Mouse (Mus musculus): ENCODE results near the gene Kcne1. TPM values are rescaled to one million over a fixed set of nuclear protein-coding genes. Genes with fewer than 3 reads are reported as not detected.

Kcne1 gene
- 0.32 and 0.66 TPM in 2 replicates for polyA plus RNA-seq (2014; fragmentation: Nextera tagmentation; extraction: Ambion mirVana)

DNA sequence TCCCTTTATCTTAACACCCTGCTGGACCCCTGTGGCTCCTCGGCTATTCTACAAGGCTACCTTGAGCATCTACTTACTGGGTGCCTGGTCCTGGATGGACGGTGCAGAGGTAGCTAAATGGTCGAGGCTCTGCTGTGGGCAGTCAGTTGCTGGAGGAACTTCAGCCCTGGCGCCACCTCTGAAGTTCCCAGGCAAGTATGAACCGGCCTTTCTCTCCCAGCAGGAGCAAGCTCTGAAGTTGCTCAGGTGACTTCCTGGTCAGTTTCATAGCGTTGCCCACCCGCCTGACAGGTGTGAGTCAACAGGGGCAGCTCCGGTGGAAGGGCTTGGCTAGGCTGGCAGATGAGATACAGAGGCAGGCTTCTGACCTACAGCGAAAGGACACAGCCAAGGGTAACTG, at the start of gene Kcne1:
Gene Kcne1, minus strand, starts transcription at position 240 of the 400 bp plus-strand sequence.
- no peaks in the 10 kb centered on the region for H3K9me3 ChIP-seq (ENCODE audit: control insufficient read depth, low read length)
- ATAC-seq (ENCODE audit: low FRiP score) (no peak), DNase-seq (ENCODE audit: low spot score) (no peak)
- H3K4me2 ChIP-seq (replicated peaks; ENCODE audit: low read depth, low read length) = no peak within 1 kb of the TSS
- 57% methylated on average over 9 of the region's 9 CpGs for WGBS
- no peaks in the 10 kb centered on the region for H3K36me3 ChIP-seq (ENCODE audit: control insufficient read depth, insufficient read depth, low read length)
- H3K9ac ChIP-seq (ENCODE audit: low read depth, low read length) = no peak within 1 kb of the TSS
- 0 out of 2 replicates have a peak, but pooled peaks cover 4% of the 10 kb centered on the region for H3K27me3 ChIP-seq (ENCODE audit: control insufficient read depth, insufficient read depth, low read length)
- no peak within 1 kb of the TSS for H3K4me3 ChIP-seq (ENCODE audit: low read depth, low read length)
- peaks cover 11% of the 10 kb centered on the region; the same call in 1 of the 2 replicates for H3K4me1 ChIP-seq (replicated peaks; ENCODE audit: control insufficient read depth, insufficient read depth, low read length)
- H3K27ac ChIP-seq (ENCODE audit: low read depth, low read length) = no peak within 1 kb of the TSS

- Histone ChIP-seq H3K9me3 (ENCODE audit: control insufficient read depth, low read length) (no peaks in the 10 kb centered on the region), H3K4me3 (ENCODE audit: low read depth, low read length) (no peak overlapping the region), H3K4me2 (replicated peaks; ENCODE audit: low read depth, low read length) (no peak overlapping the region), H3K36me3 (ENCODE audit: control insufficient read depth, insufficient read depth, low read length) (no peaks in the 10 kb centered on the region), H3K9ac (ENCODE audit: low read depth, low read length) (no peak overlapping the region), H3K27me3 (ENCODE audit: control insufficient read depth, insufficient read depth, low read length) (no peaks in the 10 kb centered on the region), H3K27ac (ENCODE audit: low read depth, low read length) (no peak overlapping the region), H3K4me1 (replicated peaks; ENCODE audit: control insufficient read depth, insufficient read depth, low read length) (peaks cover 2% of the 10 kb centered on the region; the same call in 1 of the 2 replicates)
- WGBS = 87% methylated on average over 2 of the region's 2 CpGs
- no peak for ATAC-seq (ENCODE audit: low FRiP score)
- DNase-seq (ENCODE audit: low spot score) = no peak
Measured at GRCm38 (mm10) chr16:92407883-92408282, 48.6 kb upstream of the Kcne1 start.

- Histone ChIP-seq H3K4me3 (ENCODE audit: low read depth, low read length) (no peak overlapping the region), H3K27me3 (ENCODE audit: control insufficient read depth, insufficient read depth, low read length) (no peaks in the 10 kb centered on the region), H3K9me3 (ENCODE audit: control insufficient read depth, low read length) (no peaks in the 10 kb centered on the region), H3K27ac (ENCODE audit: low read depth, low read length) (no peak overlapping the region), H3K4me1 (replicated peaks; ENCODE audit: control insufficient read depth, insufficient read depth, low read length) (peaks cover 6% of the 10 kb centered on the region; the same call in 1 of the 2 replicates), H3K36me3 (ENCODE audit: control insufficient read depth, insufficient read depth, low read length) (no peaks in the 10 kb centered on the region), H3K4me2 (replicated peaks; ENCODE audit: low read depth, low read length) (no peak overlapping the region), H3K9ac (ENCODE audit: low read depth, low read length) (no peak overlapping the region)
- DNase-seq (ENCODE audit: low spot score) (no peak), ATAC-seq (ENCODE audit: low FRiP score) (no peak)
- WGBS = 92% methylated on average over 2 of the region's 2 CpGs
Measured at GRCm38 (mm10) chr16:92404141-92404540, 44.9 kb upstream of the Kcne1 start.

DNA sequence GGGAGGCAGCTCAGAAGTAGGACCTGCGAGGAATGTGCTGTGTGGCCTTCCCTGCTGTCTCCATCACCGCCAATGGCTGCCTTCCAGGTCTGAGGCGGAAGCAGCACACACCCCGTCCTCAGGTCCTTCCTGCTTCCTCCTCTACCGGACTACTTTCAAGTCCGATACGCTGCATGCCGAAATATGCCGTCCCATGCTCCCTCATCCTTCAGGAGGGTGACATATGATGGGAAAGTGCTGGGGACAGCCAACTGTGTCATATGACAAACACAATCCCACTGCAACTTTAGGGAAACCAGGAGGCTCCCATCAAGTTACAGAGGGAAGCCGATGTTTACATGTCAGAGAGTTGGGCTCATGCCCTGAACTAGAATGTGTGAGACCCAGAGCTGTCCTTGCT, 43.8 kb upstream of the Kcne1 start:
- no peak for DNase-seq (ENCODE audit: low spot score)
- Histone ChIP-seq H3K27me3 (ENCODE audit: control insufficient read depth, insufficient read depth, low read length) (no peaks in the 10 kb centered on the region), H3K27ac (ENCODE audit: low read depth, low read length) (no peak overlapping the region), H3K4me2 (replicated peaks; ENCODE audit: low read depth, low read length) (no peak overlapping the region), H3K36me3 (ENCODE audit: control insufficient read depth, insufficient read depth, low read length) (no peaks in the 10 kb centered on the region), H3K9me3 (ENCODE audit: control insufficient read depth, low read length) (no peaks in the 10 kb centered on the region), H3K4me3 (ENCODE audit: low read depth, low read length) (no peak overlapping the region), H3K9ac (ENCODE audit: low read depth, low read length) (no peak overlapping the region), H3K4me1 (replicated peaks; ENCODE audit: control insufficient read depth, insufficient read depth, low read length) (peaks cover 6% of the 10 kb centered on the region; the same call in 1 of the 2 replicates)
- ATAC-seq (ENCODE audit: low FRiP score) = no peak
- 85% methylated on average over 10 of the region's 10 CpGs for WGBS

- no peaks in the 10 kb centered on the region for H3K36me3 ChIP-seq (ENCODE audit: control insufficient read depth, insufficient read depth, low read length)
- no peak for DNase-seq (ENCODE audit: low spot score)
- H3K4me3 ChIP-seq (ENCODE audit: low read depth, low read length) = no peak overlapping the region
- H3K9me3 ChIP-seq (ENCODE audit: control insufficient read depth, low read length) = no peaks in the 10 kb centered on the region
- no peaks in the 10 kb centered on the region for H3K27me3 ChIP-seq (ENCODE audit: control insufficient read depth, insufficient read depth, low read length)
- no peak for ATAC-seq (ENCODE audit: low FRiP score)
- no peak overlapping the region for H3K4me2 ChIP-seq (replicated peaks; ENCODE audit: low read depth, low read length)
- H3K9ac ChIP-seq (ENCODE audit: low read depth, low read length) = no peak overlapping the region
- peaks cover 6% of the 10 kb centered on the region; the same call in 1 of the 2 replicates for H3K4me1 ChIP-seq (replicated peaks; ENCODE audit: control insufficient read depth, insufficient read depth, low read length)
- H3K27ac ChIP-seq (ENCODE audit: low read depth, low read length) = no peak overlapping the region
- 43% methylated on average over 8 of the region's 8 CpGs for WGBS
Measured at GRCm38 (mm10) chr16:92402216-92402615, 42.9 kb upstream of the Kcne1 start.

GRCm38 (mm10) chr16:92401206-92401605, 41.9 kb upstream of the Kcne1 start:
- Histone ChIP-seq H3K9me3 (ENCODE audit: control insufficient read depth, low read length) (no peaks in the 10 kb centered on the region), H3K36me3 (ENCODE audit: control insufficient read depth, insufficient read depth, low read length) (no peaks in the 10 kb centered on the region), H3K4me1 (replicated peaks; ENCODE audit: control insufficient read depth, insufficient read depth, low read length) (peaks cover 6% of the 10 kb centered on the region; the same call in 1 of the 2 replicates), H3K9ac (ENCODE audit: low read depth, low read length) (no peak overlapping the region), H3K27me3 (ENCODE audit: control insufficient read depth, insufficient read depth, low read length) (no peaks in the 10 kb centered on the region), H3K4me3 (ENCODE audit: low read depth, low read length) (no peak overlapping the region), H3K4me2 (replicated peaks; ENCODE audit: low read depth, low read length) (no peak overlapping the region), H3K27ac (ENCODE audit: low read depth, low read length) (no peak overlapping the region)
- ATAC-seq (ENCODE audit: low FRiP score) (no peak), DNase-seq (ENCODE audit: low spot score) (no peak)
- WGBS = 57% methylated on average over 10 of the region's 10 CpGs

GRCm38 (mm10) chr16:92399490-92400458, 40.5 kb upstream of the Kcne1 start:
- H3K27me3 ChIP-seq (ENCODE audit: control insufficient read depth, insufficient read depth, low read length) = no peaks in the 10 kb centered on the region
- DNase-seq (ENCODE audit: low spot score) = peak; percentile 89
- peak overlapping the region; percentile 39; the same call in 1 of the 2 replicates for H3K27ac ChIP-seq (ENCODE audit: low read depth, low read length)
- peak overlapping the region; percentile 61 for H3K9ac ChIP-seq (ENCODE audit: low read depth, low read length)
- ATAC-seq (ENCODE audit: low FRiP score) = peak; percentile 80
- peaks cover 6% of the 10 kb centered on the region; the same call in 1 of the 2 replicates for H3K4me1 ChIP-seq (replicated peaks; ENCODE audit: control insufficient read depth, insufficient read depth, low read length)
- peak overlapping the region; percentile 36 for H3K4me3 ChIP-seq (ENCODE audit: low read depth, low read length)
- 0% methylated on average over 37 of the region's 37 CpGs for WGBS
- H3K36me3 ChIP-seq (ENCODE audit: control insufficient read depth, insufficient read depth, low read length) = 0 out of 2 replicates have a peak, but pooled peaks cover 2% of the 10 kb centered on the region
- H3K9me3 ChIP-seq (ENCODE audit: control insufficient read depth, low read length) = no peaks in the 10 kb centered on the region
- H3K4me2 ChIP-seq (replicated peaks; ENCODE audit: low read depth, low read length) = peak overlapping the region; percentile 77

DNA sequence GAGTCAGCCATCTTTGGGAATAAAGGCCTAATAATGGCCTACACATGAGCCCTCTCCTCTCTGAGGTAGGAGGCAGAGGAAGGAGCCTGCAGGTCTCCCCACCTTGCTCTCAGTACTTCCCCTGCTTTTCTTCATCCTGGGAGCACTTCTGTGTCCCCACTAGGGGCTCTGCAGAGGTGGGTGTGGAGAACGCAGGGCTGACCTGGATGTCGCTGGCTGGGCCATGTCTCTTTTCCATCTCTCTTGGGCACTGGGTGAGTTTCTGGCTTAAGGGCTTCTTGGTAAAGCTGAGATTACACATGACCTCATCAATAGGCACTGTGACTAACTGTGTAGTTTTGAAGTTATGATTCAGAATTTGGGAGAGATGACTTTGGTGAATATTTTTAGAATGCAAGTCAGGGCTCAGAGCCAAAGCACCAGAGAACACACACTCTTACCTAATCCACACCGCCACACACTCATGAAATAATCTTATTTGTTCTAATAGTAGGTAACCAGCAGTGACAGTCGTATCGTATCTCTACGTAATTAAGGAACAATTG, 39.4 kb upstream of the Kcne1 start:
- WGBS = 64% methylated on average over 6 of the region's 6 CpGs
- Histone ChIP-seq H3K27ac (ENCODE audit: low read depth, low read length) (no peak overlapping the region), H3K4me3 (ENCODE audit: low read depth, low read length) (no peak overlapping the region), H3K4me2 (replicated peaks; ENCODE audit: low read depth, low read length) (no peak overlapping the region), H3K9me3 (ENCODE audit: control insufficient read depth, low read length) (no peaks in the 10 kb centered on the region), H3K36me3 (ENCODE audit: control insufficient read depth, insufficient read depth, low read length) (0 out of 2 replicates have a peak, but pooled peaks cover 2% of the 10 kb centered on the region), H3K9ac (ENCODE audit: low read depth, low read length) (no peak overlapping the region), H3K4me1 (replicated peaks; ENCODE audit: control insufficient read depth, insufficient read depth, low read length) (peaks cover 6% of the 10 kb centered on the region; the same call in 1 of the 2 replicates), H3K27me3 (ENCODE audit: control insufficient read depth, insufficient read depth, low read length) (no peaks in the 10 kb centered on the region)
- ATAC-seq (ENCODE audit: low FRiP score) (no peak), DNase-seq (ENCODE audit: low spot score) (peak; percentile 24)
